Mouse (Mus musculus) bone marrow macrophage, adult 2 months (primary cell): ENCODE data around the gene Exoc4.

Experiments
- CTCF ChIP-seq: IDR thresholded peaks from 2 replicates; pipeline ENCODE4 v1.5.1; 2012; ENCODE audit warnings: low read depth, mild to moderate bottlenecking, low read length, moderate library complexity
- POLR2A ChIP-seq: IDR thresholded peaks from 2 replicates; pipeline ENCODE4 v1.6.1; 2012; ENCODE audit warnings: mild to moderate bottlenecking, low read depth, low read length, borderline replicate concordance

DNA sequence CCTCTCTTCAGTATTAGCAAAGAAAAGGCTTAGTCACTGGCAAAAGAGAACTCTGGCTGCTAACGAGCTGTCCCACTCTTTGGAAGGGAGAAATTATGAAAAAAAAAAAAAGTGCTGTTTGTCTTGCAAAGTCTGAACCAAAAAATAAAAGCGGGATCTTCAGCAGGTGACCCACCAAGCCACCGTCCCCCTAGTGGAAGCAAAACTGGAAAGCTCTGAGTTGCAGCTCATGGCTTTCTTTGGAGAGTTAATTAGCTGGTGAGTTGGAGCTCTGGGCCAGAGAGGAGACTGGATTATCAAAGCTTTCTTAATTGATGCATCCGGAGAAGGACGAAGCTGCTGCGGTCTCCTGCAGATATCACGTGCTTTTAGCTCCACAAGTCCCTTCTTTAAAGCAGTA lies 750.6 kb downstream of the Exoc4 start:
- TF ChIP-seq CTCF, result no peak
- TF ChIP-seq POLR2A, result no peak
